Mouse (Mus musculus): ENCODE measurements around the gene Nudc.

The Nudc gene

GRCm38 (mm10) chr4:133493895-133494294 is 51.9 kb downstream of the Nudc start:
- in situ Hi-C loops (cut with MboI, MseI) = no loop called here

DNA sequence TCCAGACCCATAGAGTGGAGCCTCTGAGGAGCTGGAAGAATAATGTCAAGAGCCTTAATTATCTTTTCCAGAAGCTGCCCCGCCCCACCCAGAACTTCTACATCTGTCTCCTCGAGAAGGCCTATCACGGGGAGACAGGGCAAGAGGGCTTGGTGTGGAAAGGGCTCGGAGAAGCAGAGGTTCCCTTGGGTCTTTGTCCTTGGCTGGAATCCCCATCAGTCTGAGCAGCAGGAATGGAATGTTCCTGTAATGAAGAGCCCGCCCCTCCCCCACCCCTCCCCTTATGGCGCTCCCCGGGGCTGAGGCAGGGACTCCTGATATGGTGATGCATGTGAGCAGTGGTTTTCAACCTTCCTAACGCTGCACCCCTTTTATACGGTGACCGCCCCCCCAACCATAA is 54.0 kb downstream of the Nudc start:
- in situ Hi-C loops (cut with MboI, MseI) = no loop called here

- in situ Hi-C loops (cut with MboI, MseI) = no loop called here
Measured at GRCm38 (mm10) chr4:133489489-133490245, 56.1 kb downstream of the Nudc start.

DNA sequence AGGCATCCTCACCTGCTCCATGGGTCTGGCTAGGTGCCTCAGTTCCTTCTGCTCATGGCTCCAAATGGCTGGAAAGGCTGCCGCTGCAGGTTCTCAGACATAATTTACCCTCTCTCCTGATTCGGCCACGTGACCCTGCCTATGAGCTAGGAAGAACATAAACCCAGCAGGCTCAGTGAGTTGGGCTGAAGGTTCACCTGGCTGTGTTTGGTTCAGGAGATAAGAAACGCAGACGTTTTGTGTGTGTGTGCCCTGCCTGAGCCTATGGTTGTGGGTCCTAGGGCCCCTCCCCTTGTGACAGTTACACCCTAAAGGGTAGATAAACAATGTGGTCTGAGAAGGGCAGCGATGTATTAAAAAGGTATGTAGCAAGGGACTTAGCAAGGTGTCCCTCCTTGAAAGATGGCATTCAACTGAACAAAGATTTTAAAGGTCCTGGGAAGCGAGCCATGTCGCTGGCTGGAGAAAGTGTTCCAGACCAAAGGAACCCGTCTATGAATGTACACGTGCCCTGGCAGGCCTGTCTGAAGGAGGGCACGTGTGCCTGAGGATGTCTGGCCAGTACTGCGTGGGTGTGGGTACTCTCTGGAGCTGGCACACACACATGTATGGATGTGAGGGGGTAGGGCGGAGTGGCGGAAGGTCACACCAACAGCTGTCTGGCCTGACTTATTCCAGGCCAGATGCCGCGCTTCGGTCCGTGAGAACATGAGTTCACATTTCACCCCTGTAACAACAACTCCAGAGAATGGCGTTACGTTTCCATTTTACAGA is 57.0 kb downstream of the Nudc start:
- in situ Hi-C loops (cut with MboI, MseI) = no loop called here

GRCm38 (mm10) chr4:133486673-133487357 is 59.0 kb downstream of the Nudc start:
- in situ Hi-C loops (cut with MboI, MseI) = no loop called here

DNA sequence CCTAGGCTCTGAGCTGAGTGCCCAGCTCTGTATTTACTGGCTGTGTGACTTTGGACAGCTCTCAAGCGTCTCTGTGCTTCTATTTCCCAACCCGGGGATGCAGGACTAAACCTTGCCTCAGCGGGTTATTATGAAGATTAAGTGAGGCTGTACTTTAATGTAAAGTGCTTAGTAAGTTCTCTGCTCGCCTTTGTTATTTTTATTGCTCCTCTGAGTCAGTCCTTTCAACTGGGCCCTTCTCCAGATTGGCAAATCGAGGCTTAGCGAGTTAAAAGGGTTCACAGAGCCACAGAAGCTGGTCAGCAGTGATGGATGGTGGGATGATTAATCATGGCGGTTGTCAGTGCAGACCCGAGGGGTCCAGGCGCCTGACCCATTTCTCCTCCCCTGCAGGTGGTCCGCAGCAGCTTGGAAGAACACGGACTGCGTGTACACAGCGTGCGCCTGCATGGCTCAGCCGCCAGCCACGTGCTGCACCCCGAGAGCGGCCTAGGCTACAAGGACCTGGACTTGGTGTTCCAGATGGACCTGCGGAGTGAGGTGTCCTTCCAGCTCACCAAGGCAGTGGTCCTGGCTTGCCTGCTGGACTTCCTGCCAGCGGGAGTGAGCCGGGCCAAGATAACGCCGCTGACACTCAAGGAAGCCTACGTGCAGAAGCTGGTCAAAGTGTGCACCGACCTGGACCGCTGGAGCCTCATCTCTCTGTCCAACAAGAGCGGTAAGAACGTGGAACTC is 59.9 kb downstream of the Nudc start:
- in situ Hi-C loops (cut with MboI, MseI) = no loop called here

GRCm38 (mm10) chr4:133484266-133485025 is 61.4 kb downstream of the Nudc start:
- in situ Hi-C loops (cut with MboI, MseI) = no loop called here
